Mouse (Mus musculus) MEL (cell line): ENCODE measurements around the gene Vrk2.
A peak's percentile ranks its signal among the peaks of the same experiment; 100 is the strongest.

ENCODE experiments used
- CHD1 ChIP-seq: IDR thresholded peaks from 2 replicates; pipeline ENCODE4 v1.6.1; 2012; ENCODE audit warnings: low read depth, mild to moderate bottlenecking, inconsistent platforms, low read length, improper control_type of control experiment
- CTCF ChIP-seq, 3 experiments: IDR thresholded peaks in 2 of 3; conservative IDR thresholded peaks in 1 of 3; 2 replicates each; pipeline ENCODE4 v1.5.1; 2011 to 2012; ENCODE audit warnings: low read length in 3 of 3, low read depth in 2 of 3, mild to moderate bottlenecking in 2 of 3, improper control_type of control experiment in 1 of 3, inconsistent platforms in 1 of 3, mixed read lengths in 1 of 3, moderate library complexity in 1 of 3; ENCODE audit not compliant: control insufficient read depth in 1 of 3, insufficient read depth in 1 of 3, poor library complexity in 1 of 3, severe bottlenecking in 1 of 3
- HCFC1 ChIP-seq: IDR thresholded peaks from 2 replicates; pipeline ENCODE4 v1.6.1; 2012; ENCODE audit warnings: low read depth, mild to moderate bottlenecking, inconsistent platforms, low read length, improper control_type of control experiment, moderate library complexity
- KAT2A ChIP-seq: conservative IDR thresholded peaks from 2 replicates; pipeline ENCODE4 v1.6.1; 2012; ENCODE audit warnings: low read depth, low read length, improper control_type of control experiment, inconsistent platforms
- MEF2A ChIP-seq: IDR thresholded peaks from 2 replicates; pipeline ENCODE4 v1.6.1; 2014; ENCODE audit warnings: low read depth, mild to moderate bottlenecking, inconsistent platforms, low read length, improper control_type of control experiment; ENCODE audit not compliant: poor library complexity, insufficient replicate concordance, severe bottlenecking; ENCODE audit errors: extremely low read depth
- POLR2A ChIP-seq, 2 experiments: IDR thresholded peaks; 2 replicates each; pipeline ENCODE4 v1.6.1; 2011 to 2012; ENCODE audit warnings: low read length in 2 of 2, mild to moderate bottlenecking in 2 of 2, control low read depth in 1 of 2, improper control_type of control experiment in 1 of 2, low read depth in 1 of 2, moderate library complexity in 1 of 2; ENCODE audit not compliant: control insufficient read depth in 1 of 2, insufficient read depth in 1 of 2, poor library complexity in 1 of 2
- POLR2AphosphoS5 ChIP-seq: IDR thresholded peaks from 2 replicates; pipeline ENCODE4 v1.6.1; 2012; ENCODE audit warnings: low read depth, borderline replicate concordance, mild to moderate bottlenecking, inconsistent platforms, low read length, moderate library complexity, mixed read lengths
- RCOR1 ChIP-seq: IDR thresholded peaks from 2 replicates; pipeline ENCODE4 v1.6.1; 2012; ENCODE audit warnings: low read depth, mild to moderate bottlenecking, inconsistent platforms, low read length, improper control_type of control experiment
- TAL1 ChIP-seq: IDR thresholded peaks from 2 replicates; pipeline ENCODE4 v1.6.1; 2012; ENCODE audit warnings: mild to moderate bottlenecking, inconsistent platforms, low read length, moderate library complexity, mixed read lengths
- TBP ChIP-seq: IDR thresholded peaks from 2 replicates; pipeline ENCODE4 v1.8.0; 2011; ENCODE audit warnings: low read depth, low read length, improper control_type of control experiment
- UBTF ChIP-seq: IDR thresholded peaks from 2 replicates; pipeline ENCODE4 v1.6.1; 2012; ENCODE audit warnings: low read depth, mild to moderate bottlenecking, inconsistent platforms, low read length, improper control_type of control experiment, moderate library complexity, borderline replicate concordance; ENCODE audit not compliant: insufficient read depth
- USF1 ChIP-seq: IDR thresholded peaks from 2 replicates; pipeline ENCODE4 v1.6.1; 2014; ENCODE audit warnings: low read depth, mild to moderate bottlenecking, inconsistent platforms, low read length, improper control_type of control experiment, moderate library complexity
- USF2 ChIP-seq, 2 experiments: IDR thresholded peaks; 2 replicates each; pipeline ENCODE4 v1.6.1; 2011 to 2012; ENCODE audit warnings: improper control_type of control experiment in 2 of 2, low read length in 2 of 2, borderline replicate concordance in 1 of 2, inconsistent platforms in 1 of 2, low read depth in 1 of 2, mild to moderate bottlenecking in 1 of 2; ENCODE audit not compliant: insufficient read depth in 1 of 2

DNA sequence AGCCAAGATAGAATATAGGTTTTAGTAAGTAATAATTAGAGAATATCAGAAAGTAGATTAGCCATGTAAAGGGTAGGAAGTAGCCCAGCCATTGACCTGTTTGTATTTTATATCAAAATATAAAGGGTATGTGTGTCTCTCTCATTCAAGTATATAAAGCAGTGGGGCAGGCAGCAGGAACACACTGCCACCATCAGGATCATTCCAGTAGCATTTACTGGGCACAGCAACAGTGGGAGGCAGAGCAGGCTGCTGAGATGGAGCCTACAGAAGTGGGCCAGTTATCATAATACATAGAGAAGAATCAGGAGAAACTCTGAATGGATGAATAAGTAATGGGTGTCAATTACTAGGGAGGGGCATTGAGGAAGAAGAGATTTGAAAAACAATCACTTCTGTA lies 80.1 kb downstream of the Vrk2 start:
- TF ChIP-seq TBP, result no peak
- no peak for TF ChIP-seq MEF2A
- peak in 1 of 3 experiments; percentile 16; a peak in 2 of 6 replicates for TF ChIP-seq CTCF (IDR thresholded peaks at IDR 0.05 in 2 of 3, conservative IDR thresholded peaks at IDR 0.05 in 1 of 3; ENCODE audit: control insufficient read depth in 1 of 3, insufficient read depth in 1 of 3, low read depth in 2 of 3, low read length in 3 of 3, poor library complexity in 1 of 3, severe bottlenecking in 1 of 3)
- TF ChIP-seq POLR2A (IDR thresholded peaks at IDR 0.05; ENCODE audit: control insufficient read depth in 1 of 2, insufficient read depth in 1 of 2, low read depth in 1 of 2, low read length in 2 of 2, poor library complexity in 1 of 2), result no peak
- no peak for TF ChIP-seq TAL1
- TF ChIP-seq POLR2AphosphoS5, result no peak
- TF ChIP-seq USF2 (IDR thresholded peaks at IDR 0.05; ENCODE audit: borderline replicate concordance in 1 of 2, insufficient read depth in 1 of 2, low read depth in 1 of 2, low read length in 2 of 2), result no peak
- no peak for TF ChIP-seq KAT2A
- TF ChIP-seq UBTF, result no peak
- no peak for TF ChIP-seq USF1
- TF ChIP-seq CHD1, result no peak
- TF ChIP-seq RCOR1, result no peak
- TF ChIP-seq HCFC1, result no peak
